Mouse (Mus musculus) forebrain, embryonic 14.5 days (tissue): ENCODE measurements at regions not wholly inside any gene's neighbourhood (a gene's known extent, or its start where the extent isn't known, plus 50 kb on each side); places are given as distances from the start of the nearest gene placed in this dataset.
A peak's percentile ranks its signal among the peaks of the same experiment; 100 is the strongest.

Experiments used
- ATAC-seq: fragments of 200-750 bp; cut with Nextera tagmentation; 2 replicates; pipeline ENCODE4 v1.8.0; 2017; ENCODE audit warnings: mild to moderate bottlenecking, moderate library complexity
- DNase-seq: peaks from one replicate; pipeline ENCODE4 v3.0.0-alpha.2; 2015; ENCODE audit warnings: low spot score
- H3K27ac ChIP-seq: fragments of 300-500 bp; sonication (generic); 2 replicates; pipeline ENCODE4 v1.5.1; 2014; ENCODE audit warnings: low read depth, mild to moderate bottlenecking, control low read depth, low read length, moderate library complexity
- H3K27me3 ChIP-seq: fragments of 300-500 bp; sonication (generic); replicated peaks from 2 replicates; pipeline ENCODE4 v1.6.1; 2014; ENCODE audit warnings: low read length, control low read depth, mixed read lengths; ENCODE audit not compliant: control insufficient read depth, insufficient read depth
- H3K36me3 ChIP-seq: fragments of 300-500 bp; sonication (generic); 2 replicates; pipeline ENCODE4 v1.6.1; 2014; ENCODE audit warnings: low read length, control low read depth; ENCODE audit not compliant: control insufficient read depth, insufficient read depth
- H3K4me1 ChIP-seq: fragments of 300-500 bp; sonication (generic); 2 replicates; pipeline ENCODE4 v1.6.1; 2014; ENCODE audit warnings: antibody characterized with exemption, low read length, control low read depth; ENCODE audit not compliant: control insufficient read depth, insufficient read depth
- H3K4me2 ChIP-seq: fragments of 300-500 bp; sonication (generic); 2 replicates; pipeline ENCODE4 v1.6.1; 2014; ENCODE audit warnings: mild to moderate bottlenecking, control low read depth, low read length
- H3K4me3 ChIP-seq: fragments of 300-500 bp; sonication (generic); 2 replicates; pipeline ENCODE4 v1.5.1; 2014; ENCODE audit warnings: low read depth, low read length, control low read depth
- H3K9ac ChIP-seq: fragments of 300-500 bp; sonication (generic); 2 replicates; pipeline ENCODE4 v1.6.1; 2014; ENCODE audit warnings: mild to moderate bottlenecking, low read length, control low read depth, moderate library complexity
- H3K9me3 ChIP-seq: fragments of 300-500 bp; sonication (generic); replicated peaks from 2 replicates; pipeline ENCODE4 v1.6.1; 2016; ENCODE audit warnings: low read length, control low read depth, mixed read lengths; ENCODE audit not compliant: control insufficient read depth
- WGBS: fragments of 180-500 bp; shearing (Covaris S2); extraction: QIAGEN DNeasy Blood & Tissue Kit; methylation state at CpG from one replicate; pipeline ENCODE4 v1.1.7; 2014; 5-methylcytosine and 5-hydroxymethylcytosine counted together

GRCm38 (mm10) chr2:82508595-82508994, 434.8 kb upstream of the Fsip2 start:
- no peak for ATAC-seq
- no peaks in the 10 kb centered on the region for H3K9me3 ChIP-seq
- no peak overlapping the region for H3K4me2 ChIP-seq
- no peaks in the 10 kb centered on the region for H3K27me3 ChIP-seq
- H3K27ac ChIP-seq: no peak overlapping the region
- H3K4me1 ChIP-seq: no peaks in the 10 kb centered on the region
- no peak for DNase-seq
- no peak overlapping the region for H3K4me3 ChIP-seq
- H3K9ac ChIP-seq: no peak overlapping the region
- H3K36me3 ChIP-seq: no peaks in the 10 kb centered on the region
- 46% methylated on average over 1 of the region's 1 CpGs for WGBS

GRCm38 (mm10) chr2:82515165-82515564, 428.3 kb upstream of the Fsip2 start:
- 76% methylated on average over 3 of the region's 3 CpGs for WGBS
- Histone ChIP-seq H3K4me3 (no peak overlapping the region), H3K9me3 (no peaks in the 10 kb centered on the region), H3K9ac (no peak overlapping the region), H3K36me3 (no peaks in the 10 kb centered on the region), H3K27me3 (no peaks in the 10 kb centered on the region), H3K27ac (no peak overlapping the region), H3K4me2 (no peak overlapping the region), H3K4me1 (no peaks in the 10 kb centered on the region)
- ATAC-seq: no peak
- peak; percentile 34 for DNase-seq

DNA sequence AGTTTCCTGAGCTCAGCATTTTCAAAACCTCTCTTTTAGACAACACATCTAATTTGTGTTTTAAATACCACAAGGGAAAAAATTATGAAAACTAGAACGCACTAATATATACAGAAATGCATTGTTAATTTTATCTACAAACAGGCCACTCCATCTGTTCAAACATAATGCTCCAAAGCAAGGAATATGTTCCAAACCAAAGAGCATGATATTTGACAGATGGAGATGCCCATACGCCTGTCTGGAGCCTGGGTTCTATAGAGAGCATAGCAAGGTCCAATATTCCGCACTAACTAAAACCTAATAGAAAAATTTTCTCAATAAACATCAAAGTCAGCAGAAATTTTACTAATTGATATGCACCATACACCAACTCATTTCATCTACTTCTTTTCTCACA, 423.5 kb upstream of the Fsip2 start:
- Histone ChIP-seq H3K4me2 (no peak overlapping the region), H3K4me3 (no peak overlapping the region), H3K4me1 (no peaks in the 10 kb centered on the region), H3K27me3 (no peaks in the 10 kb centered on the region), H3K27ac (no peak overlapping the region), H3K9ac (no peak overlapping the region), H3K36me3 (no peaks in the 10 kb centered on the region), H3K9me3 (no peaks in the 10 kb centered on the region)
- ATAC-seq: no peak
- 79% methylated on average over 3 of the region's 3 CpGs for WGBS
- no peak for DNase-seq

DNA sequence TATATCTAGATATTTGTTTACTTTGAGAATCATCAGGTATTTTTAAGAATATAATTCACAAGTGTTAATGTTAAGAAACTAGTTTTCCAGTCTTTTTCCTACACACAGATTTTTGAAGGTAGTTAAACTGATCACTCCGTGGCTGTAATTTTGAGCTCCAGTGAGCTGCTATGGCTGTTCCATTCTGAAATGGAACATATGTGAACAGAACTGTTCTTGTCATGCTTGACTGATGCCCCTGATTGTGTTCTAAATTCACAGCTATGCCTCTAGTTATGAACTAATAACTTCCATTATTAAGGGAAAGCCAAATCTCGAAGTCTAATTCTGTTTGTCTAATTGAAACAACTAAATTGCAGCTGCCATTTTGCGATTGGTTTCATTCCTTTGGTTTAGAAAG, 404.5 kb upstream of the Fsip2 start:
- ATAC-seq: no peak
- H3K4me3 ChIP-seq: no peak overlapping the region
- no peaks in the 10 kb centered on the region for H3K9me3 ChIP-seq
- no peak overlapping the region for H3K4me2 ChIP-seq
- no peaks in the 10 kb centered on the region for H3K4me1 ChIP-seq
- H3K27me3 ChIP-seq: no peaks in the 10 kb centered on the region
- DNase-seq: no peak
- H3K9ac ChIP-seq: no peak overlapping the region
- H3K27ac ChIP-seq: no peak overlapping the region
- H3K36me3 ChIP-seq: no peaks in the 10 kb centered on the region
- WGBS: 87% methylated on average over 3 of the region's 3 CpGs

GRCm38 (mm10) chr2:82540676-82541075, 402.8 kb upstream of the Fsip2 start:
- Histone ChIP-seq H3K9ac (no peak overlapping the region), H3K27me3 (no peaks in the 10 kb centered on the region), H3K36me3 (no peaks in the 10 kb centered on the region), H3K27ac (no peak overlapping the region), H3K4me3 (no peak overlapping the region), H3K4me1 (no peaks in the 10 kb centered on the region), H3K9me3 (no peaks in the 10 kb centered on the region), H3K4me2 (no peak overlapping the region)
- DNase-seq (no peak), ATAC-seq (no peak)

DNA sequence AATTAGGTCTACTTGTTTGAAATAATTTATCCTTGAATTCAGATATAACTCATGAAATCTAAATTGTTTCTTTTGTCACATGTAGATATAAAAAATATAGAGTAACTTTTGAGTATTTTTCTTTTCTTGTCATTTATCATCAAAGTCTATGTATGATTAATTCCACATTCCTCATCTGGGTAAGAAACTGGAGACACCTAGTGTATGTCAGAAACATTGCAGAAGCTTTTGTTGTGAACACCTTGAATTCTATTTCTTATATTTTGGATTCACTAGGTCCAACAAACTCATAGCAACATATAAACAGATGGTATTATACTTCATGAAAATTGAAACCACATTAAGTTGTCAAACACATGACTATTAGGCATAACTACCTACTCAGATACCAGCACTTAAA, 373.1 kb upstream of the Fsip2 start:
- H3K36me3 ChIP-seq: no peaks in the 10 kb centered on the region
- peak; percentile 35 for DNase-seq
- no peak overlapping the region for H3K27ac ChIP-seq
- no peak for ATAC-seq
- H3K27me3 ChIP-seq: no peaks in the 10 kb centered on the region
- H3K9ac ChIP-seq: no peak overlapping the region
- H3K9me3 ChIP-seq: no peaks in the 10 kb centered on the region
- no peak overlapping the region for H3K4me2 ChIP-seq
- no peak overlapping the region for H3K4me3 ChIP-seq
- no peaks in the 10 kb centered on the region for H3K4me1 ChIP-seq

- 88% methylated on average over 2 of the region's 2 CpGs for WGBS
- DNase-seq: no peak
- Histone ChIP-seq H3K36me3 (no peaks in the 10 kb centered on the region), H3K27me3 (no peaks in the 10 kb centered on the region), H3K4me3 (no peak overlapping the region), H3K9me3 (no peaks in the 10 kb centered on the region), H3K4me2 (no peak overlapping the region), H3K9ac (no peak overlapping the region), H3K4me1 (no peaks in the 10 kb centered on the region), H3K27ac (no peak overlapping the region)
- no peak for ATAC-seq
Measured at GRCm38 (mm10) chr2:82572099-82572498, 371.3 kb upstream of the Fsip2 start.

- no peaks in the 10 kb centered on the region for H3K36me3 ChIP-seq
- no peaks in the 10 kb centered on the region for H3K9me3 ChIP-seq
- no peaks in the 10 kb centered on the region for H3K4me1 ChIP-seq
- H3K27me3 ChIP-seq: no peaks in the 10 kb centered on the region
- ATAC-seq (no peak), DNase-seq (no peak)
- no peak overlapping the region for H3K4me3 ChIP-seq
- H3K9ac ChIP-seq: no peak overlapping the region
- 45% methylated on average over 1 of the region's 1 CpGs for WGBS
- no peak overlapping the region for H3K27ac ChIP-seq
- H3K4me2 ChIP-seq: no peak overlapping the region
Measured at GRCm38 (mm10) chr2:82573841-82574240, 369.6 kb upstream of the Fsip2 start.

GRCm38 (mm10) chr2:82579665-82580064, 363.8 kb upstream of the Fsip2 start:
- Histone ChIP-seq H3K27me3 (no peaks in the 10 kb centered on the region), H3K9me3 (no peaks in the 10 kb centered on the region), H3K36me3 (no peaks in the 10 kb centered on the region), H3K27ac (no peak overlapping the region), H3K4me3 (no peak overlapping the region), H3K4me1 (no peaks in the 10 kb centered on the region), H3K9ac (no peak overlapping the region), H3K4me2 (no peak overlapping the region)
- no peak for ATAC-seq
- WGBS: 91% methylated on average over 1 of the region's 1 CpGs
- no peak for DNase-seq

- no peaks in the 10 kb centered on the region for H3K27me3 ChIP-seq
- no peaks in the 10 kb centered on the region for H3K9me3 ChIP-seq
- H3K36me3 ChIP-seq: no peaks in the 10 kb centered on the region
- DNase-seq (peak; percentile 32), ATAC-seq (no peak; the same call in 1 of the 2 replicates)
- under 1% methylated on average over 3 of the region's 3 CpGs for WGBS
- no peak overlapping the region for H3K4me3 ChIP-seq
- H3K27ac ChIP-seq: no peak overlapping the region
- no peak overlapping the region for H3K9ac ChIP-seq
- H3K4me2 ChIP-seq: no peak overlapping the region
- no peaks in the 10 kb centered on the region for H3K4me1 ChIP-seq
Measured at GRCm38 (mm10) chr2:82616185-82616584, 327.2 kb upstream of the Fsip2 start.
